Mouse (Mus musculus) colon, adult 2 months (tissue): ENCODE measurements around the gene Olfr1062. TPM values are rescaled to one million over a fixed set of nuclear protein-coding genes. Genes with fewer than 3 reads are reported as not detected.

Experiments
- polyA plus RNA-seq: library from polyadenylated mRNA; depleted of rRNA; stranded (reverse); fragments of >200 nt; gene quantifications from 2 replicates; pipeline ENCODE4 v1.2.3, GENCODE M21; 2012; rRNA removed

Olfr1062 gene
- polyA plus RNA-seq, result not detected in 2 replicates

DNA sequence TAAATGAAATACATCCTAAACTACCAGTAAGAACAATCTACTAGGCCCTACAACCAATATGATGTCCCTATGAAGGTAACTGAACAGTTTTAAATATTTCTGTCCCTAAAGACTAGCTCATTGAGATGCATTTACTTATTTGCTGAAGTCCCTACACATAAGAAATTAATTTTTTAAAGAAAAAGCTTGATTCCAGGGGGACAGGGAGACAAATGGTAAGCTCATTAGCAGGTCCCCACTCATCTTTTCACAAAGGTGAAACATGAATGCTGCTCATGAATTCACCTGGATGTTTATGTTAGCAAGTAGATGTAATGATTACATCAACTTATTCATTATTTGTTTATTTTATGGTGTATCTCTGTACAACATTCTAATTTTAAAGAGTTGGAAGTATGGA, at the start of gene Olfr1062:
TSS of gene Olfr1062 (minus strand) at position 101 of the 400 bp plus-strand sequence.

DNA sequence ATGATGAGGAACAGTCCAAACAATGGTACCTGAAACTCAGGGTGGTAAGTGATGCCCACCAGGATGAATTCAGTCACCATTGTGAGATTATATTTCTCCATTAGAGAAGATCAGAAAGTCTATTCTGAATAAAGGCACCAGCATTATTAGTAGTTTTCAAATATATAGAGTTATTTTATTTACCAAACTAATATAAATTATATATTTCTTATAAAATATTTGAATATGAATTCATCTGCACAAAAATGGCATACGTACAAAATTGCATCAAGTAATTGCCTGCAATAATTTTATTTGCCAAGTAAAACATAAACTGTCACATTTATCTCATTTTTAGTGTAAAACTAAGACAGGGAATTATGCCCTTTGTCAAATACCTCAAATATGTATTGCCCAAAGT, 29.6 kb upstream of the Olfr1062 start, which contains the start of gene Olfr1066:
TSS of gene Olfr1066 (minus strand) at position 101 of the 400 bp plus-strand sequence.

DNA sequence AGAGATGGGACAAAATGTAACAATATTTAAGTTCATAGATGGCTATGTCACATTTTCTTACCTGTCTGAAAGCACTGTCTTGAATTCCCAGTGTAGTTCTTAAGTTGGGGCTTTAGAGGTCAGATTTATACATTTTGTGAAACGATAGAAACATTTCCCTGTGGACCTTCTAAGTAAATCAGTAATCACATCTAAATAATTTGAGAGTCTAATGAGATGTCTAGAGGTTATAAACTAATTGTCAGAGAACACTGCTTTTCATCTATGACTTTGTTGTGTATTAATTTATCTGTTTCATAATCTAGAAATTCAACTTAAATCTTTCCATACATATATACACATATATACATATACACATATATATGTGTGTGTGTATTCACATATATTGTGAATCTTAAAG, 23.9 kb upstream of the Olfr1062 start, which contains the start of gene Olfr1065:
TSS of gene Olfr1065 (minus strand) at position 101 of the 400 bp plus-strand sequence.

GRCm38 (mm10) chr2:86413950-86414349, 12.6 kb downstream of the Olfr1062 start, which contains the start of gene Olfr1061:
TSS of gene Olfr1061 (minus strand) at chr2:86414050.

GRCm38 (mm10) chr2:86388461-86388860, 38.1 kb downstream of the Olfr1062 start, which contains the start of gene Olfr1058:
TSS of gene Olfr1058 (minus strand) at chr2:86388561.

DNA sequence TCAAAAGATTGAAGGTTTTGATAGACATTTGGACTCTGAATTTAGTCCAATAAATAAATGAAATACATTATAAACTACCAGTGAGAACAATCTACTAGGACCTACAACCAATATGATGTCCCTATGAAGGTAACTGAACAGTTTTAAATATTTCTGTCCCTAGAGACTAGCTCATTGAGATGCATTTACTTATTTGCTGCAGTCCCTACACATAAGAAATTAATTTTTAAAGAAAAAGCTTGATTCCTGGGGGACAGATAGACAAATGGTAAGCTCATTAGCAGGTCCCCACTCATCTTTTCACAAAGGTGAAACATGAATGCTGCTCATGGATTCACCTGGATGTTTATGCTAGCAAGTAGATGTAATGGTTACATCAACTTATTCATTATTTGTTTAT, 48.3 kb downstream of the Olfr1062 start, which contains the start of gene Olfr1057:
TSS of gene Olfr1057 (minus strand) at position 101 of the 400 bp plus-strand sequence.

Other genes with a start within 250 kb of the Olfr1062 start
- not detected in 2 replicates for gene Olfr1044, start 248.9 kb downstream of the Olfr1062 start, polyA plus RNA-seq
- not detected in 2 replicates for gene Olfr52, start 241.1 kb downstream of the Olfr1062 start, polyA plus RNA-seq
- gene Olfr1045, start 223.7 kb downstream of the Olfr1062 start, polyA plus RNA-seq, result not detected in 2 replicates
- gene Olfr1046, start 207.4 kb downstream of the Olfr1062 start, polyA plus RNA-seq, result not detected in 2 replicates
- not detected in 2 replicates for gene Olfr1047, start 195.3 kb downstream of the Olfr1062 start, polyA plus RNA-seq
- gene Olfr1048, start 186.5 kb downstream of the Olfr1062 start, polyA plus RNA-seq, result not detected in 2 replicates
- not detected in 2 replicates for gene Olfr1049, start 168.4 kb downstream of the Olfr1062 start, polyA plus RNA-seq
- gene Olfr1051, start 147.7 kb downstream of the Olfr1062 start, polyA plus RNA-seq, result not detected in 2 replicates
- gene Olfr1052, start 134.3 kb downstream of the Olfr1062 start, polyA plus RNA-seq, result not detected in 2 replicates
- gene Olfr1053, start 111.5 kb downstream of the Olfr1062 start, polyA plus RNA-seq, result not detected in 2 replicates
- gene Olfr1054, start 91.3 kb downstream of the Olfr1062 start, polyA plus RNA-seq, result not detected in 2 replicates
- not detected in 2 replicates for gene Olfr1055, start 76.5 kb downstream of the Olfr1062 start, polyA plus RNA-seq
- not detected in 2 replicates for gene Olfr1056, start 64.3 kb downstream of the Olfr1062 start, polyA plus RNA-seq
- not detected in 2 replicates for gene Olfr1057, start 48.4 kb downstream of the Olfr1062 start, polyA plus RNA-seq
- not detected in 2 replicates for gene Olfr1058, start 38.2 kb downstream of the Olfr1062 start, polyA plus RNA-seq
- not detected in 2 replicates for gene Olfr1061, start 12.7 kb downstream of the Olfr1062 start, polyA plus RNA-seq
- gene Olfr1065, start 23.8 kb upstream of the Olfr1062 start, polyA plus RNA-seq, result not detected in 2 replicates
- gene Olfr1066, start 29.5 kb upstream of the Olfr1062 start, polyA plus RNA-seq, result not detected in 2 replicates
- gene Olfr228, start 60.6 kb upstream of the Olfr1062 start, polyA plus RNA-seq, result not detected in 2 replicates
- gene Olfr1076, start 81.7 kb upstream of the Olfr1062 start, polyA plus RNA-seq, result not detected in 2 replicates
- not detected in 2 replicates for gene Olfr1079, start 115.7 kb upstream of the Olfr1062 start, polyA plus RNA-seq
- gene Olfr1080, start 131.5 kb upstream of the Olfr1062 start, polyA plus RNA-seq, result not detected in 2 replicates
- gene Olfr1082, start 172.2 kb upstream of the Olfr1062 start, polyA plus RNA-seq, result not detected in 2 replicates
- not detected in 2 replicates for gene Olfr1084, start 213.0 kb upstream of the Olfr1062 start, polyA plus RNA-seq
- not detected in 2 replicates for gene Olfr1085, start 235.3 kb upstream of the Olfr1062 start, polyA plus RNA-seq